Mouse (Mus musculus) spleen, embryonic (tissue): ENCODE measurements at regions not wholly inside any gene's neighbourhood (a gene's known extent, or its start where the extent isn't known, plus 50 kb on each side); places are given as distances from the start of the nearest gene placed in this dataset.

Source experiments
- CTCF ChIA-PET: fragments of 350-600 bp; sonication (Branson Sonifier 250); formaldehyde crosslinking; loops from one replicate; lab custom pipeline; 2022; lab: Charles Lee

DNA sequence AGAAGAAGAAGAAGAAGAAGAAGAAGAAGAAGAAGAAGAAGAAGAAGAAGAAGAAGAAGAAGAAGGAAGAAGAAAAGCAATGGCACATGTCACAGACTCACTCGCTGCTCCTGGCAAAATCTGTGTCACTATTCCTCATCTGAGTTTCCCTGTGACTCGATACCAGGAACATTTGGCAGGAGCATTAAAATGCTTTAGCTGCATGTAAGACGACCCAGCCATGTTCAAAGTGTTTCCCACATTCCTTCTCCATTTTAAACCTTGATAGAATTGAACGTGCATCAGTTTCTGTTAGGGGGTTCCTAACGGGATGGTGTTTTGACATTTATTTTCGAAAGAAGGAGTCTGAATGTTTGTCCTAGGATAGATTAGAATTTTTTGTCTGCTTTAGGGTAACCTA lies 51.2 kb upstream of the Pja2 start:
- CTCF ChIA-PET: no interaction called here

DNA sequence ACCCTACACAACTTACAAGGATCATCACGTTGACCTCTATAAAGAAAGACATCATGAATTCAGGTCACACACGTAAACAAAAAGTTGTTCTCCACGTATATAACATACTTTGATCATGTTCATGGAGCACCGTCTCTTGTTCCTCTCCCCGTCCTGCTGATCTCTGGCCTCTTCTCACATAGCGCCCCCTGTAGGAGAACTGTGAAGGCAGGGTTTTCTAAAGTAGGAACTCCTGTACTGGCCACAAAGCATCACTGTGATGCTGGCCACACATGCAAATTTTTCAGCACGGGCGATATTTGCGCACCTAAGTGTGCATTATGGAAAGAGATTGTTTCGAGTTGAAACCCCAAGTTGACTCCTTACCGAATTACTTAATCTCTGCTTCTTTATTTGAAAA lies 51.9 kb upstream of the Pja2 start:
- CTCF ChIA-PET: no interaction called here

DNA sequence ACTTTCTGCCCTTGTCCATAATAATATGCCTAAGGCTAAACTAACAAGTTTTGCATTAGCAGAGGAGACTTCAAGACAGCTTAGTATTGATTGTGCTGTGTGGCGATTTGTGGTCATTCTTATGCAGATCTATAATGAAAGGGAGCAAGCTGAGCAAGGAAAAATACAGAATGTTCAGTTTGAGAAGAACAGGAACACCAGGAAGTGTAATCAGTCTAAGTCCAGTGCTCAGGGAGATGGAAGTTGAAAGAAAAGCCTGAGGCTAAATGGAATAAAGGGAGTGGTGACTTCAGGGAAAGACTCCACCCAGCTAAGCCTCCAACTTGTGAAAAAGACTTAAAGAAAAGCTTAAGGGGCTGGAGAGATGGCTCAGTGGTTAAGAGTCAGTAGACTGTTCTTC lies 58.6 kb upstream of the Pja2 start:
- CTCF ChIA-PET: no interaction called here

DNA sequence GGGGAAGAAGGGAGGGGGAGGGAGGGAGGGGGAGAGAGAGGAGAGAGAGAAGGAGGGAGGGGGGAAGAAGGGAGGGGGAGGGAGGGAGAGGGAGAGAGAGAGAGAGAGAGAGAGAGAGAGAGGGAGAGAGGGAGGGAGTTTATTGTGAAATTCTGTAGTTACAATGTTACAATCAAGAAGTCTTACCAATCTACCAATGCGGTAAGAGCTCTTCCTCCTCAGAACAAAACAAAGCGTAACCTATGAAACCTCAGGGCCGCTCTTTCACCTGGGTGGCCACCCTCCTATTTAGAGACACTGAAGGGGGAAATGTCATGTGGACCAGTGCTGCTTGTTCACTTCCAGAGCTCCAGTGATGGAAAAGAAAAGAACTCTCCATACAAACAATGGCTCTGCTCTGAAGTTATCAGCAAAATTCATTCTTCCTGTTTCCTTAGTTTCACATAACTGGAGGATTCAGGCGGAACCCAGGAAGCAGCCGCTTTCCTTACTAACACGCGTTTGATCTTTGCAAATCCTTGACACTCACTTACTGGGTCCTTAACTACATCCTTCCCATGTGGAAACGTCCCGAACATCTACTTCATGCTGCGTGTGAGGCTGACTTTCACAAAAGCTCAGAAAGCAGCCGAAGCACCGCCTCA lies 65.7 kb upstream of the Pja2 start:
- CTCF ChIA-PET: no interaction called here

DNA sequence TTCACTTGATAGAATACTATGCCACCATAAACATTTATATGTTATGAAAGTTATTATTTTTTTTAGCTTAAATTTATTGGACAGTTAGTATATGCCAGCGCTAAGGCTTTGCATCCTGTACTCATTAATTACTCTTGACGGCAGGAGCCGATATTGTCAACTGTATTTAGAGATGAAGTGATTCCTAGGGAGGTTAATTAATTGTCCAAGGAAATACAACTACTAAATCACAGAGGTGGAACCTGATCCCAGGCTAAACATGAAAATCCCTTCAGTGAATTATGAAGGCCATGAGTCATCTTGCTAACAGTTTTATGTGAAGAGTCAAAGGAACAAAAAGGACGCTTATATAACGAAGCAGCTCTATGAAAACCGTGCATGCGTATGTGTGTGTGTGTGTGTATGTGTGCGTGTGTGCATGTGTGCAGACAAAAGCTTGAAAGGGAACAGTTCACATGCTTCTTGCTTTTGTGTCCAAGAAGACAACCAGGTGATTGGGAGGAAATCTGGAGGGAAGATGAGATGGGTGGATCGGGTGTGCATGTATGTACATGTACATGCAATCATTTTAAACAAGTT lies 66.5 kb upstream of the Pja2 start:
- CTCF ChIA-PET: no interaction called here

DNA sequence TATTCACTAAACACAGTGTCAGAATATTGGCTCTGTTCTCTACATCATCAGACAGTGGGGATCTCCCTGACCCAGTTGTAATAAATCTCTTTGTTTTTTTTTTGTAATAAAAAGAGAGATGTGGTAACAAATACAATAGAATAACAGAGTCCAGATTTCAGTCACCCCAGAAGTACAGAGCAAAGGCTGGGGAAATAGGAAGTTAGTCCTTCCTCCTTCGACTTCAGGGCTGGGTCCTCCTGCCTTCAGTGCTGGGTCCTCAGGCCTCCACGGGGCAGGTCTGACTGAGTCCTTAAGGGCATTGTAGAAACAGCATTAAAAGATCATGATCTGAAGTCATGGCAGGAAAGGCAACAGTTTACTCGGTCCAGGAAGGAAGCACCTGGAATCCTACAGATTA lies 67.0 kb upstream of the Pja2 start:
- CTCF ChIA-PET: no interaction called here

DNA sequence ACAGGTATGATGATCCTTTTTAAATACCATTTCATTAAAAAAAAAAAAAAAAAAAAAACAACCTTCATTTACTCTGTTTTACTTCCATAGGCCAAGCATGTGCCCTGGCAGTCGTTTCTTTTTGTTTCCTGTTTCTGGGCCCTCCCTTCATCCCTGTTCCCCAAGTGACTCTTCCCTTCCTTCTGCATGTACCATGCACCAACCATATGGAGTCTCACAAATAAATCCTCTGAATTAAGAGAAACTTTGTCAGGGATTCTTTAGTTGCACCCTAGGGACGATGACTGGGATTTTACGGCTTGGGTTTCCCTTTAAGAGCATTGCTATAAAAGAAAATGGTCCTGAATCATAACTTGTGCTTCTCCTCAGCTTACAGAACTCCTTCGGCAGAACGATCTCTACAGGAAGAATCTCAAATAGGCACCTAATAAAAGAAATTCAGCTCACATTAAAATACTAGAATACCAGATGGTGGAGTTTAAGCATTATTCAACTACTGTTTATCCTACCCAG lies 75.1 kb upstream of the Pja2 start:
- CTCF ChIA-PET: no interaction called here

DNA sequence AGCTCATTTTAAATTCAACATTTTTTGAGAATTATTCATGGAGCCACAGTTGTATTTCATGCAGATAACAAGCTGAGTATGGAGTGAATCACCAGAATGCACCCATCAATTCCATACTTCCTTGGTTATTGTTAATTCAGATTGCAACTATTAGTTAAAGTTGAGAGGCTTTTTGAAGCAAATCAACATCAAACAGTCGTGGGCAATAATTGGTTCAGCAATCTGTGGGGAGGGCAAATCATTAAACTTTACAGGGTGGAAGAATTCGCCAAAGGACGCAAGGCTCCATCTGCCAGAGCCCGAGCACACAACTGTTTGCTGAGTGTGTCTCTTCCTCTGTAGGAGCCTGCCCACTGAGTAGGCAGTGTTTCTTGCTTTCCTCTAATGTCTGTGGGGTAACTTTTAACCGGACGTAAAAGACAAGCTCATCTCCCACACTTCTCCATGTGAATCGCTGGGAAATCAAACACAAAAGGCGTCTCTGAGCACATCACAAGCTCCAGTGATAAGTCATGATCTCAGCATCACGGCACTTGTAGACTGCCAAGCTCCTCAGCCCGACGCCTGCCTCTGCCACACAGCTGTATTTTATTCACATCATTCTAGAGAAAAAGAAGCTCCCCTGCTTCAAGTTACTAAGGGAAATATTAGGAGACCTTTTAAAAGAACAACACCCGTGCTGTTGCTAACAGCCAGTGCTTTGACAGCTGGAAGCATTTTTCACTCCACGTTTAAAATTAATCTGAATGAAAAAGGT lies 75.7 kb upstream of the Pja2 start:
- CTCF ChIA-PET: interaction anchor here (0.6 kb wide), 1 partner anchor 712 kb away, joined by 5 read pairs; no protein-coding TSS in a partner anchor

DNA sequence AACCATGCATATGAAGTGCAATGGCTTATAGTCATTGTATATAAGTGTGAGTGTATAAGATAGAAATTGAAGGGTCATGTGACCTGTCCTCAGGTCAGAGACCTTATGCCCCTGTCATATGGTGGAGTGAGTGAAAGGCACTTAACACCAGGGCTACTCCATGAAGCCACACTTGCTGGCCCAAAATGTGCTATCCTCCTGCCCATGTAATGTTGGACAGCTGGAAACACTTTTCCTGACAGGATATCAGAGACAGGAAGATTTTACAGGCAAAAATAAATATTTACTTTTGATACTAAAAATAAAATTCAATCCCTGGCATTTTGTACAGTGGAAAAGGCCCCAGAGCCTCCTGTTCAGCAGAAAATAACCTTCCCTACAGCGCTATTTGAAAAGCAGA lies 94.1 kb upstream of the Pja2 start:
- CTCF ChIA-PET: no interaction called here

DNA sequence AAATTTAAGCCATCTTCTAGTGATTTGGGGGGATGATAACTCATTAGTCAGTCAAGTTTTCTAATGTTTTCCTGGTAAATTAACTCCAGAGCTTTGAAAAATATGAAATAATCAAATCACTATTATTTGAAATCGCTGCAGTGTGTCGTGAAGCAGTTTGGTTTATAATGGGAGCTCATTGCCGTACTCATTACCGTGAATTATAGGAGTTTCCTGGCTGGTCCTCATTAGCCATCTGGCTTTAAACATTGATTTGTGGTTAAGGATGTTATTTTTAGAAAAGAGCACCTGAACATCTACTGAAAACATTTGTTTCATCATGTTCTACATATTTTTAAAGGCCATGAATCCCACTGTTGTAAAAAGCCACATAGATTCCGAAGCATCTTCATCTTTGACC lies 94.8 kb upstream of the Pja2 start:
- CTCF ChIA-PET: no interaction called here

DNA sequence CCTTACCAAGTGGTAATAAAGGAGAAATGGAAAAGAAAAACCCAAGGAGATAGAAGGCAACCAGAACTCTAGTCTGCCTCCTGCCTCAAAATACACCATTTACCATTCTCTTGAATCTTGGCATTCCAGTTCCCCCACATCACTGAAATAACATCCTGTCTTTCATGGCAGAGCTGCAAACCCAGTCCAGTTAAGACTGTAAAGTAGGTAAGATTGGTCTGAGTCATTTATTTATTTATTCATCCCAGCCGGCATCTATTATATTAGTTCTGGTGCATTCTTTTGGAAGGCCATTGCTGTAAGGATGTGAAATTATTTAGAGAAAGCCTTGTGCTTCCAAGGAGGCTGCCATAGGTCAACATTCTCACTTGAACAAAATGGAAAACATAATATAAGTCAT lies 107.9 kb upstream of the Pja2 start:
- CTCF ChIA-PET: no interaction called here

DNA sequence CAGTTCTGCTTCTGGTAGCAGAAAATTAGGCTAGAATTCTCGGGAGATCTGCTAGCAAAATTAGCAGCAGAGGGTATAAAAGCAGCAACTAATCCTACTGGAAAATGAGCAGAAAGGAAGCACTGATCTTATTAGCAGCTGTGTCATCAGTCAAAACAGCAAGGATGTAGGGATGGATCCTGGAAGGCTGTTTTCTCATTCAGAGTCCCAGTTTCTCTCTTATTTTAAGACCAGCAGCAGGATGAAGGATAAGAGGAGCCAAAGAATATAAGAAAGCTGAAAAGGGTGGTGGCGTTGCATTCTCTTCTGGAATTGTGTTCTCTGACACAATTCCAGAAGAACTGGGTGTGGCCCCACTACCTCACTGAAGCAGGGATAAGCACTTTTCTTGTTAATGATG lies 123.0 kb upstream of the Pja2 start:
- CTCF ChIA-PET: no interaction called here

DNA sequence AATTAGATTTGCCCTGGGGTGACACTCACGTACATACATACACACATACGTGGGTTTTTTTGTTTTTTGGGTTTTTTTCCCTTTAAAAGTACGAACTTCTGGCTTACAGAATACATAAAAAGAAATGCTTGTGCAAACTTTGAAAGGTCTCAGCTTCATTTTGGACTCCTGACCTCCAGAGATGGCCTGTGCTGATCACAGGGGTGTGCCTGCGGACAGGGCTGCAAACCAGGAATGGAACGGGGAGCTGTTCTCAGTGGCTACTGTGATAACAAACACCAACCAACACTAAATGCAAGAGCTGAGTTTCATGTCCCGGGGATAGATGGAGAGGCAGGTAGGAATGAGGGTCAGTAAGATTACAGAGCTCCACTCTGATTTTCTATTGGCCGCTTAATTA lies 134.3 kb upstream of the Man2a1 start:
- CTCF ChIA-PET: no interaction called here

DNA sequence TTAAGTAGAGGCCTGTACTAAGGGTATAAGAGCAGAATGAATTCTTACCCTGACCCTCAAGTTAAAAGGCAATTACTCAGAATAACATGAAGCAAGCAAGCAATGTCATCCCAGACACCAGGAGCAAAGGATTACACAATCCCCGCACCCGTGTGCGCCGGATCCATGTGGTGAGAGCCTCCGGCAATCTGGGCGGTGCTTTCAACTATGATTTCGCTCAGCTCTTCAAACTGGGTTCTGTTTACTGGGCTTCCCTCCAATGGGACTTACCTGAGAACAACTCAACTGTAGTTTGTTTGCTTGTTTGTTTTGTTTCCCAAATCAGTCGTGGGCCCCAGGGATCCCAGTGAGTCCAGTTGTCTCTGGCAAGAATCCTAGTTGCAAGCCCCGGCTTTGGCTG lies 133.8 kb upstream of the Man2a1 start:
- CTCF ChIA-PET: no interaction called here

DNA sequence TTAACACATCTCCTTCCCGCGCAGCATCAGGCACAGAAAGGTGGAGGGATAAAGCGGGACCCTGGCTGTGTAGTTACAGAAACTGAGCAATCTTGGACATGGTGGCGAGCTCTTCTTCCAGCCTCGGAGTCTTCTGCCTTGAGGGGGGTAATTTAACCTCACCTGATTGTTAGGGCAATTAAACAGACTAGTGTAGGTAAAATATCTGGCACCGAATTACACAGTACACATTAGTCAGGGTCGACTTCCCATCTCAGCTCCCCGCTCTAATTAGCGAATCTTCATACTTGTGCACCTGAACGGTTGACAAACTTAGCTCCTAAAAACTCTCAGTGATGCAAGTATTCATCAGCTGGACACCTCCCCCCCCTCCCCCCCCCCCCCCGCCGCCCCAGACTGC lies 133.2 kb upstream of the Man2a1 start:
- CTCF ChIA-PET: no interaction called here

DNA sequence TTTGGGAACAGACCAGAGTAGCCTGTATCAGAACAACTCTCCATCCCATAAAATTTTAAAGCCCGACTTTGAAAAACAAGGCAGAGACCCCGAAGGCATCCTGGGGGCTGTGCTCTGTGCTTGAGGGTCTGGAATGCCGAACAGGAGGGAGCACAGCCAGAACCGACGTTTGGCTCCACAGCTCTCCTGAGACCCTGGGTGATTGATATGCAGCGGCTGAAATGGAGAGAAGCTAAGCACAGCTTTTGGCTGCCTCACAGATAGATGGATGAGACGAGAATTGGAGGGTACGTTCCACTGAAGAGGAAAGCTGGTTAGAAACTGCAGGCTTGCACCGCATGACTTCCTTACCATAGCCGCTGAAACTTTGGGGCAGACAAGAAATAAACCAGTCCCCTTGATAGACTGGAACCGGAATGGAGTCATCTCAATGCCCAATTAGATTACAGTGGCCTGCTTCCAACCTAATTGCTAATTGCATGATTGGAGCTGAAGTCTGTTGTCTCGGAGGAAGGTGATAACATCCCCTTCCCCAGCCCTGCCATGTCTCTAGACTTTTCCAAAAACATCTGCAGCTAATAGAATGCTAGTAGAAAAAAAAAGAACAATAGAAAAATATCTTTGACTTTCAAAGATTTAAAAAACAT lies 130.7 kb upstream of the Man2a1 start:
- CTCF ChIA-PET: interaction anchor here (0.6 kb wide), 1 partner anchor 858 kb away, joined by 3 read pairs; no protein-coding TSS in a partner anchor

DNA sequence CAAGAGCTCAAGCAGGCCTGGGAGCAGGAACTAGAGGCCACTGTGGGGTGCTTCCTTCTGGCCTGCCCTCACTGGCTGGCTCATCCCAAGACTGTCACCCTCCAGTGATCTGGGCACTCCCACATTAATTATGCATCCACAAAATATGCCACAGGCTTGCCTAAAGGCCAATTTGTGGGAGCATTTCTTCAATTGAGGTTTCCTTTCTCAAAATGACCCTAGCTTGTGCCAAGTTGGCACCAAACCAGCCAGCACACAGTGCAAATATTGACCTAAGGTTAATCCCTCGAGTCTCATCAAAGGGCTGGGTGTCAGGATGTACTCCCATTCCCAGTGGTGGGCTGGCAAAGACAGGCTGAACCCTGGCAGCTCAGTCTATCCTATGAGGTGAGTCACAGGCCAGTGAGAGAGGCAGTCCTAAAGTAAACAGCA lies 119.9 kb upstream of the Man2a1 start:
- CTCF ChIA-PET: no interaction called here

DNA sequence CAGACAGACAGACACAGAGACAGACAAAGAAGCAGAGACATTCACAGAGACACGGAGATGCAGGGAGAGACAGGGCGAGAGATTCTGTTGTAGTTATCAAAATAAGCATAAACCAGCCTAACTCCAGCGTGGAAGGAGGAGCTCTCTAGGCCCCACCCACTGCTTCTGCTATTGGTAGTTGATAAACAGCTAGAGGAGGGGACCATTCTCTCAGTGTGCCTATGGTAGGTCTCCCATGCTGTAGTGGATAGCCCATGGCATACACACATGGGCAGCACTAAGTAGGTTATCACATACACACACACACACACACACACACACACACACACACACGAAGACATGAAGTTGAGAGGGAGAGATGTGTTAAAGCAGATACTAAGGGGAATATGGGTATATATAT lies 115.7 kb upstream of the Man2a1 start:
- CTCF ChIA-PET: no interaction called here

DNA sequence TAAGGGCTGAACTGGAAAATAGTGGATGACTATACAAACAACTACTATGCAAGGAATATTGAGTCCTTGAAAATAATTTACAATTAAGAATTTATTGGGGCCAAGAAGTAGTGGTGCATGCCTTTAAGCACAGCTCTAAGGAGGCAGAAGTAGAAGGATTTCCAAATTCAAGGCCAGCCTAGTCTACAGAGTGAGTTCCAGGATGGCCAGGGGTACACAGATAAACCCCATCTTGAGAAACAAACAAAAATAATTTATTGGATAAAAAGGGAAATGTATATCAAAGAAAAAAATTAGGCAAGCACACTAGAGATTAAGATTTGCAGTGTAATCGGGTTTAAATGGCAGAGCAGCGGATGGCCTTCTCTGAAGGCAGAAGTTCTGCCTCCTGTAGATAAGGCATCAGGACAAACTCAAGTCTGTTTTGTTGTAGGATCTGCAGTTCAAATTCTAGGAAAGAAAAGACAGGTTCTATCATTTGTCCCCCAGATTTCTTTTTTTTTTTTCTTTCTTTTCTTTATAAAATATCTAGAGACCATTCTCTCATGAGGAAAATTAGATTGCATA lies 110.7 kb upstream of the Man2a1 start:
- CTCF ChIA-PET: no interaction called here

DNA sequence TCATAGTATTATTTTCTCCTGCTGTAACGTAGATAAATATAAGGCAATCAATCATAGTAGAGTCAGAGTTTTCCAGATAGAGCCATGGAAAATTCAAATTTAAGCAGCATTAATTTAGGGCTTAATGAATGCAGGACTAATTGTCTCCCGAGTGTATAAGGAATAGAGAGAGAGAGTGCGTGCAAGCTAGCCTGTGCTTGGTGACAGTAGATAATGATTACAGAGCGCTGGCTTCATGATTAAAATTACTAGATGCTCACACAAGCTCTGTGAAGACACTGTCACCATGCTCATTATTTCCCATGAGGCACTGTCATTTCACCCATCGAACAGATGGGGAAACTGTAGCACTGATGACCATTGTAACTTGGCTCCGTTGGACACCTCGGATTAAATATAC lies 109.9 kb upstream of the Man2a1 start:
- CTCF ChIA-PET: no interaction called here

DNA sequence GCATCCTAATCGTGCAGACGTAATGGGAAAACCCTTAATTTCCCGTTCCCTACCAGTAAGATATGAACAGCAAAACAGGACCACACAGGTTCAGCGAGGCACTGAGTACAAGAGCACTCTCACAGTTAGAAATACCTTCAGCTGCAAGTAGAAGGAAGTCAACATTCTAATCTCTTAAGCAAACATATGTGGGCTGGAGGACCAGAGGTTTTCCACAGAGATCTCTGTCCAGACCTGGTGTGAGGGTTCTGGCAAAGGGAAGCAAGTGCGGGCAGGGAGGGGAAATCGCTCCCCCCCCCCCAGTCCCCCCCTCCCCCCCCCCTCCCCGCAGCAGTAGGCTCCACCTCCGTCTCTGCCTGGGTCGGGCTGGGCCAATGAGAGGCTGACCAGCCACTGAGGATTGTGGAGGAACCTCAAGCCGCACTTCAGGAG lies 108.6 kb upstream of the Man2a1 start:
- CTCF ChIA-PET: no interaction called here
